Mouse (Mus musculus) spleen, adult 18-20 months (tissue): ENCODE data around the gene Ncaph2.

Source experiments
- DNase-seq, 2 experiments: peaks; one replicate each; pipeline ENCODE4 v3.0.0; 2022; ENCODE audit warnings: mixed read lengths in 2 of 2

The Ncaph2 gene

DNA sequence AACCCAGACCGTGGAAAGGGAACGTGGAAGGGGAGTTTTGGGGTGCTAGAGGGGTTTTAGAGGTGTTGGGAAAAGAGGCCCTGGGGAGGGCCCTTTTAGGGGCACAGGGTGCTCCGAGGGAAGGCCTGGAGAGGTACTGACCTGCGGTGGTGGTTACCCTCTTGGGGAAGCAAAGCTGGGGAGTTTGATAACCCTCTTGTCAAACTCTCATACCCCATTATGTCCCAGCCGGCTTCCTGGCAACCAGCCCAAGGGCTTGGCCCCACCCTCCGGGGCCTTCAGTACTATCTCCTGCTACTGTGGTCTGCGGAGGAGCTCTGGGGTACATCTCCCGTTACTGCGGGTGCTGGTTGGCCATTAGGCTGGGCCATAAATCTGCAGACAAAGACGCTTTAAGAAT is 23.9 kb downstream of the Ncaph2 start:
- no peak for DNase-seq

GRCm38 (mm10) chr15:89384617-89385016 is 29.1 kb downstream of the Ncaph2 start, which contains the start of gene Klhdc7b:
Klhdc7b (plus strand) TSS chr15:89384917.
- no peak for DNase-seq

DNA sequence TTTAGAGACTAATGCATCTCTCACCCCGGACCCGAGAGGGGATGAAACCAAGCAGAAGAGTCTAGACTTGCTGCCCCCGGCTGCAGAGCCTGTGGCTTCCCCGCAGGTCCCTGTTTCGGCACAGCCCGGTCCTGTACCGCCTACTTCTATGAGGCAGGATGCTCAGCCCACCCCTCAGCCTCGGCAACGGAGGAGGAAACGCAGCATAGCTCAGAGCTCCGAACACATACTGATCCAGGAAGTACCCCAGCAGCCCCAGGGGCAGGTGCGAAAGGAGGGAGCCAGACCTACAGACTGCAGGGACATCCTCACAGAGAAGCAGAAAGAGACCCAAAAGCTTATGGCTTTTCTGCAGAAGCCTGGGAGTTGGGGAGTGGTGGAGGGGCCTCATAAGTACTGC is 31.6 kb downstream of the Ncaph2 start:
- DNase-seq: no peak

GRCm38 (mm10) chr15:89390081-89390480 is 34.6 kb downstream of the Ncaph2 start:
- no peak for DNase-seq

DNA sequence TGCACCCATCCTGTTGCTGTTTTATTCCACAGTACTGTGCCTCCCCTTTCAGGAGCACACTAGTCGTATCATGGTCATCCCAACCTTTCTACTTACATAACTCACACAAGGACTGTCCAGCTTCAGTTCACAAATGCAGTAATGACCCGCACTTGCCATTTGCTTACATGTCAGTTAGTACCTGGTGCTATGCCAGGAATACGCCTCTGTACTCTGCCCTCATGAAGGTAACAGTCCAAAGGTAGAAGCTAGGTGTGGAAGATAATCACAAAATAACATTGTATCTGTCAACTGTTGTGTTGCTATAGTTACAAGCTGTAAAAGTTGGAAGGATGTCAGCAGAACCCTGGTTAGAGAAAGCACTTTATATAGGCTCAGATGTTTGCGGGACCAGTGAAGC is 41.4 kb downstream of the Ncaph2 start:
- DNase-seq: no peak

- no peak for DNase-seq
These were observed 42.6 kb downstream of the Ncaph2 start for GRCm38 (mm10) chr15:89398146-89398545.

- DNase-seq: no peak
These were observed 44.2 kb downstream of the Ncaph2 start for GRCm38 (mm10) chr15:89399716-89400115.

- no peak for DNase-seq
These were observed 47.0 kb downstream of the Ncaph2 start for GRCm38 (mm10) chr15:89402471-89402870.

DNA sequence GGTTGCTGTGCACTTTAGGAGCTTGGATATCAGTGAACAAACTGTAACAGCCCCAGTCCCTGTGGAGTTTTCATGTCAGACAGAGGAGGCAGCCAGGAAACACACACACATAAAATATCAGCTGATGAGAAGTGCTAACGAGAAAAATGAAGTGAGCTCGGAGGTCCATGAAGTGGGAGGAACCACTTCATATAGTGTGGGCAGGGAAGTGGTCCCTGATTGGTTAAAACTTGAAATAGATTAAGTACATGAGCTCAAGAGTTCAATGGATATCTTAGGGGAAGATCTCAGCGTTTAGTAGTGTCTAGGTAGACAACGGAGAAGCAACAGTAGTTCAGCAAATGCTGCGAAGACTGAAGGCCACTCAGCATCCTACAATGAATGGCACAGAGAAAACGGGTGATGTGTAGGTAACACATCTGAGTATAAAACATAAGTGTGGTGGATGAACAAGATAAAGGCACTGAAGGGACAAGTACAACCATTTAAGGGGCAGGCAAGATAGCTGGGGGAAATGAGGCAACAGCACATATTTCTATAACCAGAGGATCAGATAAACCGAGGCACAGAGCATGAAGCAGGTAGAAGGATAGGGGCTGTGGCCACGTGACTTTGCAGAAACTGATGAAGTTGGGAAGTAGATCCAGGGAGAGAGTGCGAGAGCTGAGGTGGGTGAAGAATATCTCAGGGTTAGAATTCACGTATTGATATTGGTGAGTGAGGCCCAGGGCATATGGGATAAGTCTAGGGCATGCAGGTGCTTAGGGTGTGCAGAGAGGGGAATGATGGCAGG is 49.5 kb downstream of the Ncaph2 start:
- DNase-seq: no peak

DNA sequence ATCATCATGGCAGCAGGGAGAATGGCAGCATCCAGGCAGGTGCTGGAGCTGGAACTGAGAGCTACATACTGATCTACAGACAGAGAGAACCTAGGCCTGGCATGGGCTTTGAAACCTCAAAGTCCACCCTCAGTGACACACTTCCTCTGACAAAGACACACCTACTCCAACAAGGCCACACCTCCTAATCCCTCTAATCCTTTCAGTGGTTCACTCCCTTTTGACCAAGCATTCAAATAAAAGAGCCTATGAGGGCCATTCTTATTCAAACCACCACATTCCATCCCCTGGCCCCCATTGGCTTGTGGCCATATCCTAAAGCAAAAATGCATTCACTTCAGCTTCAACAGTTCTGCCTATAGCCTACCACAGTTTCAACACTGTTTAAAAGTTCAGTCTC is 51.2 kb downstream of the Ncaph2 start:
- DNase-seq: no peak

GRCm38 (mm10) chr15:89410118-89410517 is 54.6 kb downstream of the Ncaph2 start, which contains the start of gene Syce3:
Syce3 (minus strand) TSS chr15:89410503.
- DNase-seq: no peak

DNA sequence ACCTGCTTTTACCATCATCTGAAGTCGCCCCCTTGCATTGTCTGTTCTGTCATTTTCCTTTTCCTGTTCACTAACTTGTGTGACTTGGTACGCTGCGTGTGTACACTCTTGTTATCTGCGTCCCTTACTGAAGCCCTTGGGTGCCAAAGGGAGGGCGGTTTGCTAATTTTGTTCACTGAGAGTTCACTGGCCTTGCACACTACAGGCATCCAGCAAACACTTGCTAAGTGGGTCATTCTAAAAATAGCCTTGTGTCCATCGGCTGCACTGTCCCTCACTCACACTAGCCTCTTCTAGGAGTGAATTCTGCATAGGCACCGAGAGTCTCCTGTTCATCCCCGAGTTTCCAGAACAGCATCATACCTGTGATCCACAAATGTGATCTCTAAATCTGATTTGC is 59.8 kb downstream of the Ncaph2 start:
- no peak for DNase-seq

- no peak for DNase-seq
These were observed 66.4 kb downstream of the Ncaph2 start for GRCm38 (mm10) chr15:89421938-89422337.
